Mouse (Mus musculus): ENCODE measurements around the gene Pinlyp. TPM values are rescaled to one million over a fixed set of nuclear protein-coding genes. Genes with fewer than 3 reads are reported as not detected.

Pinlyp gene
- total RNA-seq (2014; fragmentation: Nextera tagmentation): not detected in 2 replicates
- not detected in 2 replicates for total RNA-seq (2017)
- polyA plus RNA-seq (2012): not detected in 2 replicates

GRCm38 (mm10) chr7:24546068-24546614 is at the start of gene Pinlyp, which contains the start of gene Xrcc1:
Gene Pinlyp, minus strand, starts transcription at chr7:24546118.
Gene Xrcc1, plus strand, starts transcription at chr7:24546289.
- H3K36me3 ChIP-seq (replicated peaks): peaks cover 35% of the 10 kb centered on the region
- peaks cover 15% of the 10 kb centered on the region; the same call in 1 of the 2 replicates for H3K27me3 ChIP-seq (ENCODE audit: insufficient read depth, low read length)
- ATAC-seq (ENCODE audit: extremely low read depth, insufficient number of reproducible peaks, low FRiP score, poor library complexity, severe bottlenecking) (no peak), DNase-seq (ENCODE audit: low spot score) (no peak)
- H3K4me3 ChIP-seq (ENCODE audit: low read depth, low read length): peak within 1 kb of the TSS; percentile 87
- TF ChIP-seq TAL1 (conservative IDR thresholded peaks at IDR 0.05; ENCODE audit: low read depth, low read length) (no peak), POLR2AphosphoS5 (IDR thresholded peaks at IDR 0.05; ENCODE audit: insufficient replicate concordance, low read depth, low read length) (no peak), GATA2 (IDR thresholded peaks at IDR 0.05; ENCODE audit: borderline replicate concordance, low read depth, low read length) (no peak), GATA1 (IDR thresholded peaks at IDR 0.05; ENCODE audit: borderline replicate concordance, low read length) (no peak), CTCF (IDR thresholded peaks at IDR 0.05; ENCODE audit: low read depth, low read length) (no peak)
- H3K9me3 ChIP-seq (replicated peaks): peaks cover 4% of the 10 kb centered on the region; the same call in 1 of the 2 replicates
- peaks cover 33% of the 10 kb centered on the region for H3K4me1 ChIP-seq (ENCODE audit: insufficient read depth, low read depth, low read length)

GRCm38 (mm10) chr7:24595464-24595863 is 49.5 kb upstream of the Pinlyp start:
- no peak for TF ChIP-seq GATA1 (IDR thresholded peaks at IDR 0.05; ENCODE audit: borderline replicate concordance, low read length)
- no peak for TF ChIP-seq CTCF (IDR thresholded peaks at IDR 0.05; ENCODE audit: low read depth, low read length)
- TF ChIP-seq POLR2AphosphoS5 (IDR thresholded peaks at IDR 0.05; ENCODE audit: insufficient replicate concordance, low read depth, low read length): no peak
- no peak for TF ChIP-seq GATA2 (IDR thresholded peaks at IDR 0.05; ENCODE audit: borderline replicate concordance, low read depth, low read length)
- TF ChIP-seq TAL1 (conservative IDR thresholded peaks at IDR 0.05; ENCODE audit: low read depth, low read length): no peak
- Histone ChIP-seq H3K36me3 (replicated peaks) (peaks cover 11% of the 10 kb centered on the region), H3K9me3 (replicated peaks) (no peaks in the 10 kb centered on the region), H3K4me3 (ENCODE audit: low read depth, low read length) (no peak overlapping the region), H3K27me3 (ENCODE audit: insufficient read depth, low read length) (no peaks in the 10 kb centered on the region), H3K4me1 (ENCODE audit: insufficient read depth, low read depth, low read length) (peaks cover 48% of the 10 kb centered on the region)
- ATAC-seq (ENCODE audit: extremely low read depth, insufficient number of reproducible peaks, low FRiP score, poor library complexity, severe bottlenecking) (no peak), DNase-seq (ENCODE audit: low spot score) (no peak)

GRCm38 (mm10) chr7:24594309-24594803 is 48.4 kb upstream of the Pinlyp start:
- TF ChIP-seq GATA1 (IDR thresholded peaks at IDR 0.05; ENCODE audit: borderline replicate concordance, low read length): no peak
- Histone ChIP-seq H3K4me1 (ENCODE audit: insufficient read depth, low read depth, low read length) (peaks cover 52% of the 10 kb centered on the region), H3K36me3 (replicated peaks) (peaks cover 11% of the 10 kb centered on the region), H3K27me3 (ENCODE audit: insufficient read depth, low read length) (no peaks in the 10 kb centered on the region), H3K4me3 (ENCODE audit: low read depth, low read length) (peak overlapping the region; percentile 76), H3K9me3 (replicated peaks) (no peaks in the 10 kb centered on the region)
- DNase-seq (ENCODE audit: low spot score) (no peak), ATAC-seq (ENCODE audit: extremely low read depth, insufficient number of reproducible peaks, low FRiP score, poor library complexity, severe bottlenecking) (no peak)

DNA sequence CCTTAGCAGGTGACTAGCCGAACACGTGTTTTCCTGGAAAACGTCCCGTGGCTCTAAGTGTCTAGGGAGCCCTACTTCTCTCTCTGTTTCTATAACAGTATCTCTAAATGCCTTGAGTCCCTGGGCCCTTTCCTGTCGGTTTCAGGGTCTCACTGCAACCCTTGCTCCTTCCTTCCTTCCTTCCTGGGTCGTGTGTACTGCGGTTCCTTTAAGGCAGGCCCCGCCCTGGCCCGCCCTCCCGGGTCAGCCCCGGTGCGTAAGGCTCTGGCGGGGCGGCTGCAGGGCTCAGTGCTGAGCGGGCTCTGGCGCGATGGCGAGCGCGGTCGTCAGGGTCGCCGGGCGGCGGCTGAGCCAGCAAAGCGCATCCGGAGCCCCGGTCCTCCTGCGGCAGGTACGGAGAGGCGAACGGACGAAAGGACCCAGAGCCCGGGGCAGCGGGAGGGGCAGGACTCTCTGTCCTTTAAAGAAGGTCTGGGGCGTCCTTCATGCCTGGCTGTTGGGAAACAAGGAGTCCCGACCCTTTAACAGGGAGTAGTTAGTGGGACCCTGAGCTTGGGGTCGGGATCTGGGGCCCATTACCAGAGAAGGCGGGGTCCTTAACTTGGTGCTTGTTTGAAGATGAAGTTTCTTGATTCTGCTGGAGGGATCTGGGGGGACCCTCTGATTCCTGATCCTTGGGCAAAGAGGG is 47.8 kb upstream of the Pinlyp start:
- Histone ChIP-seq H3K27me3 (ENCODE audit: insufficient read depth, low read length) (no peaks in the 10 kb centered on the region), H3K9me3 (replicated peaks) (no peaks in the 10 kb centered on the region), H3K36me3 (replicated peaks) (peaks cover 8% of the 10 kb centered on the region), H3K4me1 (ENCODE audit: insufficient read depth, low read depth, low read length) (peaks cover 49% of the 10 kb centered on the region), H3K4me3 (ENCODE audit: low read depth, low read length) (peak overlapping the region; percentile 76)
- ATAC-seq (ENCODE audit: extremely low read depth, insufficient number of reproducible peaks, low FRiP score, poor library complexity, severe bottlenecking) (peak; percentile 70), DNase-seq (ENCODE audit: low spot score) (peak; percentile 86)
- TF ChIP-seq GATA1 (IDR thresholded peaks at IDR 0.05; ENCODE audit: borderline replicate concordance, low read length) (no peak), CTCF (IDR thresholded peaks at IDR 0.05; ENCODE audit: low read depth, low read length) (no peak), POLR2AphosphoS5 (IDR thresholded peaks at IDR 0.05; ENCODE audit: insufficient replicate concordance, low read depth, low read length) (no peak), TAL1 (conservative IDR thresholded peaks at IDR 0.05; ENCODE audit: low read depth, low read length) (no peak), GATA2 (IDR thresholded peaks at IDR 0.05; ENCODE audit: borderline replicate concordance, low read depth, low read length) (no peak)

GRCm38 (mm10) chr7:24592781-24593180 is 46.9 kb upstream of the Pinlyp start:
- DNase-seq (ENCODE audit: low spot score) (no peak), ATAC-seq (ENCODE audit: extremely low read depth, insufficient number of reproducible peaks, low FRiP score, poor library complexity, severe bottlenecking) (no peak)
- TF ChIP-seq TAL1 (conservative IDR thresholded peaks at IDR 0.05; ENCODE audit: low read depth, low read length) (no peak), POLR2AphosphoS5 (IDR thresholded peaks at IDR 0.05; ENCODE audit: insufficient replicate concordance, low read depth, low read length) (no peak), GATA1 (IDR thresholded peaks at IDR 0.05; ENCODE audit: borderline replicate concordance, low read length) (no peak), GATA2 (IDR thresholded peaks at IDR 0.05; ENCODE audit: borderline replicate concordance, low read depth, low read length) (no peak), CTCF (IDR thresholded peaks at IDR 0.05; ENCODE audit: low read depth, low read length) (no peak)
- Histone ChIP-seq H3K4me1 (ENCODE audit: insufficient read depth, low read depth, low read length) (peaks cover 49% of the 10 kb centered on the region), H3K27me3 (ENCODE audit: insufficient read depth, low read length) (no peaks in the 10 kb centered on the region), H3K9me3 (replicated peaks) (no peaks in the 10 kb centered on the region), H3K36me3 (replicated peaks) (peaks cover 8% of the 10 kb centered on the region), H3K4me3 (ENCODE audit: low read depth, low read length) (no peak overlapping the region)

DNA sequence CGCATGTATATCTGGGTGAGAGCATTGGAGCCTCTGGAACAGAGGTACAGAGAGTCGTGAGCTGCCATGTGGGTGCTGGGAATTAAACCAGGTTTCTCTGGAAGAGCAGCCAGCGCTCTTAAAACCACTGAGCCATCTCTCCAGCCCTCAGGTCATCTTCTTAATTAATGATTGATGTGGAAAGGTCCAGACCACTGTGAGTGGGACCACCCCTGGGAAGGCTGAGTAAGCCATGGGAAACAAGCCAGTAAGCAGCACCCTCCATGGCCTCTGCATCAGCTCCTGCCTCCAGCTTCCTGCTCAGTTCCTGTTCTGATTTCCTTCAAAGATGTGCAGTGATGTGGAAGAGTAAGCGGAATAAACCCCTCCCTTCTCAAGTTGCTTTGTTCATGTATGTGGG is 46.2 kb upstream of the Pinlyp start:
- no peak for DNase-seq (ENCODE audit: low spot score)
- Histone ChIP-seq H3K36me3 (replicated peaks) (peaks cover 8% of the 10 kb centered on the region), H3K4me3 (ENCODE audit: low read depth, low read length) (no peak overlapping the region; the same call in 1 of the 2 replicates), H3K4me1 (ENCODE audit: insufficient read depth, low read depth, low read length) (peaks cover 49% of the 10 kb centered on the region), H3K27me3 (ENCODE audit: insufficient read depth, low read length) (no peaks in the 10 kb centered on the region), H3K9me3 (replicated peaks) (no peaks in the 10 kb centered on the region)
- no peak for ATAC-seq (ENCODE audit: extremely low read depth, insufficient number of reproducible peaks, low FRiP score, poor library complexity, severe bottlenecking)
- TF ChIP-seq POLR2AphosphoS5 (IDR thresholded peaks at IDR 0.05; ENCODE audit: insufficient replicate concordance, low read depth, low read length) (no peak), CTCF (IDR thresholded peaks at IDR 0.05; ENCODE audit: low read depth, low read length) (no peak), GATA1 (IDR thresholded peaks at IDR 0.05; ENCODE audit: borderline replicate concordance, low read length) (no peak), TAL1 (conservative IDR thresholded peaks at IDR 0.05; ENCODE audit: low read depth, low read length) (no peak), GATA2 (IDR thresholded peaks at IDR 0.05; ENCODE audit: borderline replicate concordance, low read depth, low read length) (no peak)

Data from G1E (cell line).